Mouse (Mus musculus) heart, embryonic 12.5 days (tissue): Measurements from ENCODE around the gene 2810021J22Rik. TPM values are rescaled to one million over a fixed set of nuclear protein-coding genes. Genes with fewer than 3 reads are reported as not detected.

Experiments
- polyA plus RNA-seq: library from polyadenylated mRNA; unstranded; fragments of >200 nt; fragmentation: Nextera tagmentation; extraction: Ambion mirVana; gene quantifications from 2 replicates; pipeline ENCODE4 v1.2.1, GENCODE M21; 2016

Gene 2810021J22Rik
- polyA plus RNA-seq, 1 experiment from 2014 or later: 4.8 TPM

Other genes starting within 250 kb of the 2810021J22Rik start
- not detected in 2 replicates for gene Olfr323, start 236.7 kb upstream of the 2810021J22Rik start, polyA plus RNA-seq
- 1.5 and 2.0 TPM in 2 replicates for gene Trim58, start 226.8 kb upstream of the 2810021J22Rik start, polyA plus RNA-seq
- not detected in 2 replicates for gene Olfr322, start 208.4 kb upstream of the 2810021J22Rik start, polyA plus RNA-seq
- gene Olfr320, start 186.1 kb upstream of the 2810021J22Rik start, polyA plus RNA-seq: not detected in 2 replicates
- not detected in 2 replicates for gene Olfr319, start 168.1 kb upstream of the 2810021J22Rik start, polyA plus RNA-seq
- not detected in 2 replicates for gene Olfr318, start 143.2 kb upstream of the 2810021J22Rik start, polyA plus RNA-seq
- not detected in 2 replicates for gene Olfr317, start 128.0 kb upstream of the 2810021J22Rik start, polyA plus RNA-seq
- not detected in 2 replicates for gene Olfr316, start 114.5 kb upstream of the 2810021J22Rik start, polyA plus RNA-seq
- not detected in 2 replicates for gene Olfr315, start 94.0 kb upstream of the 2810021J22Rik start, polyA plus RNA-seq
- gene Olfr314, start 84.3 kb upstream of the 2810021J22Rik start, polyA plus RNA-seq: 0.10 TPM in 1 of 2 replicates, not detected in the other
- gene Fam183b, start 65.3 kb upstream of the 2810021J22Rik start, polyA plus RNA-seq: 0.65 and 1.1 TPM in 2 replicates
- gene Olfr313, start 52.2 kb upstream of the 2810021J22Rik start, polyA plus RNA-seq: 0.18 TPM in 1 of 2 replicates, not detected in the other
- gene Olfr312, start 38.0 kb upstream of the 2810021J22Rik start, polyA plus RNA-seq: 0.10 and 0.12 TPM in 2 replicates
- gene Olfr311, start 28.0 kb upstream of the 2810021J22Rik start, polyA plus RNA-seq: not detected in 2 replicates
- gene Gm12258, start 20.1 kb upstream of the 2810021J22Rik start, polyA plus RNA-seq: 4.6 and 5.4 TPM in 2 replicates
- 4.4 and 5.1 TPM in 2 replicates for gene Zfp39, start 37.0 kb downstream of the 2810021J22Rik start, polyA plus RNA-seq
- gene Btnl10, start 50.7 kb downstream of the 2810021J22Rik start, polyA plus RNA-seq: 0.11 and 0.13 TPM in 2 replicates
- gene Rnf187, start 71.7 kb downstream of the 2810021J22Rik start, polyA plus RNA-seq: 208 and 213 TPM in 2 replicates
- gene Hist3h2ba, start 81.7 kb downstream of the 2810021J22Rik start, polyA plus RNA-seq: 8.5 and 11.6 TPM in 2 replicates
- 26.5 and 28.4 TPM in 2 replicates for gene Hist3h2a, start 87.5 kb downstream of the 2810021J22Rik start, polyA plus RNA-seq
- 1.1 and 1.5 TPM in 2 replicates for gene Trim17, start 87.5 kb downstream of the 2810021J22Rik start, polyA plus RNA-seq
- 27.6 and 30.8 TPM in 2 replicates for gene Trim11, start 110.9 kb downstream of the 2810021J22Rik start, polyA plus RNA-seq